Mouse (Mus musculus): ENCODE measurements around the gene BC030500. TPM values are rescaled to one million over a fixed set of nuclear protein-coding genes. Genes with fewer than 3 reads are reported as not detected.
A peak's percentile ranks its signal among the peaks of the same experiment; 100 is the strongest.

Gene BC030500
- not detected for polyA plus RNA-seq (2021)

DNA sequence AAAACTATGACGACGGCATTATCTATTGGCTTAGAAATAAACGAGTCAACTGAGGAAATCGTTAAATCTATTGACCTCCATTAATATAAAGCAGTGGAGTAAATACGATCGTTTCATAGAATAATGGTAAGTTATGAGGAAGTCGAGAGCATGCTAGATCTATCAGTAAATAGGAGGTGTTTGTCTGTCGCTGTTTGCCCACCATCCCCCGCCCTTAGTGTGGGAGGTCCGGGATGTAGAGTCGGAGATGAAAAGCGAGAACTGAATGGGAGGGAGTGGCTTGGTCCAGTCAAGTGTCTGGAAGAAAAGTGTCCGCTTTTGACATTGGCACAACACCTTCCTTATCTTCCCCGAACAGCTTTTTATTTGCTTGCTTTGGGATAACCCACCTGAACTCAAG is at the start of gene BC030500:
Gene BC030500 (plus strand): TSS at position 79 of the 400 bp plus-strand sequence.
- no peak for ATAC-seq
- no peak for DNase-seq (ENCODE audit: low read depth, low spot score)

DNA sequence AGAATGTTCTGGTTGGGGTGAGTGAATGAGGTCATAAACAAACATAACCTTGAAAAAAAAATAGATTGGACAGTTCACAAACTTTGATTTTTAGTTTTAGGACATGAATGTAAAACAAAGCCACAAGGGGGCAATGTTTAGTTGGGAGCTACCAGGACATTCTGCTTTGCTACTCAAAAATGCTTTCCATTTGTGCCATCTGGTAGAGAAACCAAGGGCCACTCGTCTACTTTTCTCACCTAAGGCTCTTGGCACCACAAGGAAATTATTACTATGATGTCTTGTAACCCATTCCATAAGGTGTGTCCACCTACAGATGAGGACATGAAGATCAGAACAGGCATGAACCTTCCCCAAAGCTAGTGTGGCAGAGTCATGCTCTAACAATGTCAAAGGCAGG is 25.1 kb upstream of the BC030500 start:
- no peak for ATAC-seq

More for the DNA sequence above, at the start of gene BC030500:
- ChIA-PET CTCF (no interaction called here), POLR2A (no interaction called here)
- peaks cover 10% of the 10 kb centered on the region for H3K27me3 ChIP-seq
- no peak for TF ChIP-seq CTCF (IDR thresholded peaks at IDR 0.05)
- in situ Hi-C loops (cut with MboI; ENCODE audit: low pct_unique_long_range_greater_than_20kb): no loop called here

DNA sequence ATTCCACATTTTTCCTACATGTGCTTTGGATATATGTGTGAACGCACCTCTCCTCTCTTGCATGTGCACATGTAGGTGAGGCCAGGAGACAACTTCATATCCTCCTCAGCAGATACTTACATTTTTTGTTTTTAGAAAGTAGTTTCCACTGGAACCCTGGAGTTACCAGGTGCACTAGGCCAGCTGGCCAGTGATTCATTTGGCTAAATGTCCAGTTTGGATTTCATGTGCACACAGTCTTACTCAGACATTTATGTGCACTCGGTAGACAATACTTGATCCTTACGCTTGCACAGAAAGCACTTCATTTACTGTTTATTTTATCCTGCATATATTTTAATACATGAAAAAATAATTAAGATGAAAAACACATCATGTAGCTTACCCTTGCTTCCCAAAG is 21.0 kb upstream of the BC030500 start:
- no peak for DNase-seq (ENCODE audit: low read depth, low spot score)
- no peaks in the 10 kb centered on the region for H3K27me3 ChIP-seq
- no peak for ATAC-seq
- CTCF ChIA-PET: no interaction called here
- TF ChIP-seq CTCF (IDR thresholded peaks at IDR 0.05): no peak
- POLR2A ChIA-PET: no interaction called here
- in situ Hi-C loops (cut with MboI; ENCODE audit: low pct_unique_long_range_greater_than_20kb): loop anchor here (25.0 kb wide), 1 partner anchor 1572 kb away; no protein-coding TSS in a partner anchor

More for the DNA sequence above, 25.1 kb upstream of the BC030500 start:
- ChIA-PET POLR2A (no interaction called here), CTCF (no interaction called here)
- TF ChIP-seq CTCF (IDR thresholded peaks at IDR 0.05): peak; percentile 26
- no peak for DNase-seq (ENCODE audit: low read depth, low spot score)
- in situ Hi-C loops (cut with MboI; ENCODE audit: low pct_unique_long_range_greater_than_20kb): loop anchor here (25.0 kb wide), 1 partner anchor 1576 kb away; no protein-coding TSS in a partner anchor
- H3K27me3 ChIP-seq: no peaks in the 10 kb centered on the region

DNA sequence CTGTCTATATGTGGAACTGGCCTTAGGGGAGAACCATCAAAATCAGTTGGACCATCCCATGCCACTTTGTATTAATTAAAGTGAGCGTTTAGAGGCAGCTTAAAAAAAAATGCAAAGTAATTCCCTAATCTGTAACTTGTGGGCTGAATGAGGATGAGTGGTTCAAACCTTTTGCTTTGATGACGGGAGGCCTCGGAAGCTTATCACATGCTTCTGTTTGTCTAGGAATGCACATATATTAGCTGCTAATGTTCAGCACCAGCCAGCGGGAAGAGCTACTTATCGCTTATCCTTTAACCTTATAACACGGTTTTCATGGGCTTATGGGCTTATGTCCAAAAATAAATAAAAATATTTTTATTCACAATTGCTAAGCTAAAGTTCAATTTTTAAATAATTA is 15.6 kb upstream of the BC030500 start:
- ChIA-PET POLR2A (no interaction called here), CTCF (interaction anchor here (1.4 kb wide), 1 partner anchor 12 kb away, joined by 4 read pairs; no protein-coding TSS in a partner anchor)
- no peak for TF ChIP-seq CTCF (IDR thresholded peaks at IDR 0.05)
- ATAC-seq: no peak
- no peak for DNase-seq (ENCODE audit: low read depth, low spot score)
- in situ Hi-C loops (cut with MboI; ENCODE audit: low pct_unique_long_range_greater_than_20kb): loop anchor here (25.0 kb wide), 1 partner anchor 1566 kb away; no protein-coding TSS in a partner anchor
- peaks cover 4% of the 10 kb centered on the region for H3K27me3 ChIP-seq

DNA sequence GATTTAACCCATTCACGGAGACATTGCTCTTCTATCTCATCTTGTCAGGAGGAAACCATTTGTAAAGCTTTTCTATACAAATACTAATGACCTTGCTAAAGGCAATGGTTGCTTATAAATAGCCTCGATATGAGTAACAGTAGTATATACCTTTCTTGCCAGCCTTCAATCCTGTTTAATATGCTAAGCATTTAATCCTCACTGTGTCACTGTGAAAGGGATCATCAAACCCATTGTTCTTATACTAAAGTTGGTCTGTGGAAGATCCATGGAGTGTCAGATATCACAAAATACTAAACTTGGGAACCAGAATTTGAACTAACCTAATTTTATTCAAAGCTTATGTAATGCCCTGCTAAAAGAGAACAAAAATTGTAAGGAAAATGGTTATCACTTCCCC is 7.1 kb upstream of the BC030500 start:
- ATAC-seq (no peak), DNase-seq (ENCODE audit: low read depth, low spot score) (no peak)
- CTCF ChIA-PET: no interaction called here
- peaks cover under 1% of the 10 kb centered on the region for H3K27me3 ChIP-seq
- POLR2A ChIA-PET: no interaction called here
- no peak for TF ChIP-seq CTCF (IDR thresholded peaks at IDR 0.05)
- in situ Hi-C loops (cut with MboI; ENCODE audit: low pct_unique_long_range_greater_than_20kb): no loop called here

DNA sequence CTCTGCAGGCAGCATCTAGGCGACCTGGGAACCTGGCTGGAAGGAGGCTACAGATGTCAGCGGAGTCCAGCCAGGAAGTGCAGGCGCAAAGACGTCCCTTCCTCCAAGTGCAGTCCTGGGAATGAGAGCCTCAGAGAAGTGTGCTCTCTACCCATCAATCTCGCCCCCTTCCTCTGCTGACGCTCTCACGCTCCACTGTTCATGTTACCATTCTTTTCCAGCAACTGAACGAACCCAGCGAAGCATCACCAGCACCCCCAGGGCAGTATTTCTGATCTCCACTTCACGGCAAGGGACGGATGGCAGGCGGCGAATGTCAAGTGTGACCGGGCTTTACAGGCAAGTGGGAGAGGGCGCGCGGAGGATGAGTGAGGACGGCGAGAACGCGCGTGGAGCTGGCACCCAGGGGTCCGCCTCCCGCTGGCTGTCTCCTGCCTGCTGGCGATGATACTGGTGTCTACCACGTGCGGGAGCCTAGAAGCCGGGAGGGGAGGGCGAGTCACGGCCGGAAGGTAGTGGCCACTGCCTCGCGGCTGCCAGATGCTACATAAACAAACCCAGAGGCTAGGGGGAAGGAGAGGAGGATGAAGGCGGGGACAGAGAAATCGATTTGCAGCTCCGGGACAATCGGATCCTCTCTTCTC is 763 bp downstream of the BC030500 start, which contains the start of gene Galntl6:
Gene Galntl6 (minus strand): TSS at position 445 of the 644 bp plus-strand sequence.
- H3K27me3 ChIP-seq: peaks cover 10% of the 10 kb centered on the region
- in situ Hi-C loops (cut with MboI; ENCODE audit: low pct_unique_long_range_greater_than_20kb): no loop called here
- CTCF ChIA-PET: no interaction called here
- POLR2A ChIA-PET: no interaction called here
- no peak for DNase-seq (ENCODE audit: low read depth, low spot score)
- TF ChIP-seq CTCF (IDR thresholded peaks at IDR 0.05): no peak
- ATAC-seq: no peak

DNA sequence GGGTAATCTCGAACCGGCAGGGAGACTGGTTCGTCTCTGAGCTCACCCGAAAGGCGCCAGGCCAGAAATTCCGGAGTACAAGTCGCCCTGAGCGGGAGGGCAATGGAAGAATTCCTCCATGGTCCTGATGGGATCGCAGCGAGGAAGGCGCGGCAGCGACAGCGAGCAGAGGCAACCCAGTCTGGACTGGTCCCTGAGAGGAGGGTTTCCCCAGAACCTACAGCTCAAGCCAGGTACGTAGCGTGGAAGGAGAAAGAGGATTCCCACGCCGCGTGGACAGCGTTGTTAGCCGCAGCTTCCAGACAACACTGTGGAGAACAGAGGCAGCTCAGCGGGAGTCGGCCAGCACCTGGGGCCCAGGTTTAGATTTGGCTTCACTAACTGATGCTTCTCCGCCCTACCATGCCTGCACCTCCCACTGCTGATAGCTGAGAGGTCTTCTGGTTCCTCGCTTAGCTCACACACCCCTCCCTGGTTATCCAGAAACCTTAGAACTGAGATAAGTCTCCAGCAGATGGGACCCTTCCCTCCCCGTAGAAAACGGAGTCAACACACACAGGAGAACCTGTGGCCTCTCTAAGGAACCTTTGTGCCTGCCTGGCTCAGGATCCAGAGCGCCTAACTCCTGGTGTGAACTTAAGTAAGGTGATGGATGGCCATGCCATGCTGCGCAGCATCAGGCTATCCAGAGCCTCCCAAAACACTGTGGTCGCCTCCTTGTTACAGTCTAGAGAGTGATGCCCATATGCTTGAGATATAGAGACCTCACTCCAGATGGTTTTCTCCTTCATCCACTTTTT is 1.5 kb downstream of the BC030500 start:
- no peak for TF ChIP-seq CTCF (IDR thresholded peaks at IDR 0.05)
- POLR2A ChIA-PET: no interaction called here
- in situ Hi-C loops (cut with MboI; ENCODE audit: low pct_unique_long_range_greater_than_20kb): no loop called here
- peaks cover 10% of the 10 kb centered on the region for H3K27me3 ChIP-seq
- no peak for ATAC-seq
- CTCF ChIA-PET: no interaction called here
- DNase-seq (ENCODE audit: low read depth, low spot score): no peak

DNA sequence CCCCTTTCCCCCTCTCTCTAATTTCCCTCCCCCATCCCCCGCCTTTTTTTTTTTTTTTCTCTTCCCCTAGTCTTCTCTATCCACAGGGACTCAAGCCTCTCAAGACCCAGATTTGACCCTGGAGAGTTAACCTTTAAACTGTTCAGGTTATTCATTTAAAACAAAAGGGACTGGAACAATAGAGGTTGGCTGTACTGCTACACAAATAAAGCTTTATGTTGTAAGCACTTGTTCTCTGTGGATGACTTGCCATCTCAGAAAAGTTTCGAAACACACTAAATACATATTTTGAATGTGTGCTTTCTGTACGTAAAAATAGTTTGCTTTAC is 2.0 kb downstream of the BC030500 start:
- TF ChIP-seq CTCF (IDR thresholded peaks at IDR 0.05): no peak
- peaks cover 10% of the 10 kb centered on the region for H3K27me3 ChIP-seq
- ATAC-seq (no peak), DNase-seq (ENCODE audit: low read depth, low spot score) (no peak)
- CTCF ChIA-PET: no interaction called here
- POLR2A ChIA-PET: no interaction called here
- in situ Hi-C loops (cut with MboI; ENCODE audit: low pct_unique_long_range_greater_than_20kb): no loop called here

DNA sequence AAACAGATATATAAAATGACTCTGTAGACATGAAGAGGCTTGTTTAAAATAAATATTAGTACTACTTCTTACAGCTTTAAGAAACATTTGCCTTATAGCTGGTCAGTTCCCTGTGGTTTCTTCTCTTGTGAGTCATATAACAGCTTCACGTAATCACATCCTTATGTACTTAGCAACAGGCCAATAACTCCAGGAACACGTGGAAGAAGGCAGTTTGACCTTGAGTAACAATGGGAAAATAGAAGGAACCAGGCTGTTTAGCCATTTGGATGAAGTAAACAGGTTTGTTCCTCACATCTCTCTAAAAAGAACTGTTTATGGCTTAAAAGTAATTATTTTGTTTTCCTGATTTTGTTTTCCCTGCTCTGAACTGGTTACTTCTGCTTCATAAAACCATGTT is 3.6 kb downstream of the BC030500 start:
- ChIA-PET POLR2A (no interaction called here), CTCF (no interaction called here)
- DNase-seq (ENCODE audit: low read depth, low spot score) (no peak), ATAC-seq (no peak)
- in situ Hi-C loops (cut with MboI; ENCODE audit: low pct_unique_long_range_greater_than_20kb): no loop called here
- peaks cover 10% of the 10 kb centered on the region for H3K27me3 ChIP-seq
- no peak for TF ChIP-seq CTCF (IDR thresholded peaks at IDR 0.05)

DNA sequence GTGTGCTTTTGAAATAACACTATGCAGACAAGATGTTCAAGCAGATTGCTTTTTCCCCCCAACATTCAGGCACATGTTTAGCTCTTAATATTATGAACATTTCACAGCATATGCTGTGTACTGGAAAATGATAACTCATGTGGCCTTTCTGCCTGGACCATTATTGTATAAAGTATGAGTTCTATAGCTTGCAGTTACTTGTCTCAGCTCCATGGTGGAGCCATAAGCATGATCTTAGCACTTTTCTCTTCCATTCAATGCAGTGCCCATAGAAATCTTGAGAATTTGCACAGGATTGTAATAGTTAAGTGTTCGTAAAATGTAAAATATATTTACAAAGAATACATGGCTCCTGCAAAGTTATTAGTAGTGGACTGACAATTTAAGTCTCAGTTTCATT is 19.5 kb downstream of the BC030500 start:
- ChIA-PET CTCF (no interaction called here), POLR2A (no interaction called here)
- no peak for DNase-seq (ENCODE audit: low read depth, low spot score)
- no peak for ATAC-seq
- in situ Hi-C loops (cut with MboI; ENCODE audit: low pct_unique_long_range_greater_than_20kb): no loop called here
- no peak for TF ChIP-seq CTCF (IDR thresholded peaks at IDR 0.05)
- peaks cover 5% of the 10 kb centered on the region for H3K27me3 ChIP-seq

DNA sequence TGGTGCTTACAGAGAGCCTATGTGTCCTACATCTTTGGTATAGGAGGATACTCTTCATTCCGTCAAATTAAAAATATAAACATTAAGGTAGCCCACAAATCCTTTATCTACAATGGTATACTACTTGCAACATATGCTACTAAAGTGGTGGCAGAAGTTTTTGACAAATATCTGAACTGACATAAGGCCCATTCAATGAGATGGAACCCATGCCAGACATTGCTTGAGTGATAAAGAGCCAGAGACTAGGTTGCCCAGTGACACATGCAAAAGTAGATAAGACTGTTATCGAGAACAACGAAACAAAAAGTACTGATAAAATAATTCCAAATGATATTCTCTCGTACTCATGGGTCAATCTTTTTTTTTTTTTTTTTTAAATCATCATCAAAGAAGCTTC is 32.2 kb downstream of the BC030500 start:
- POLR2A ChIA-PET: no interaction called here
- ATAC-seq (no peak), DNase-seq (ENCODE audit: low read depth, low spot score) (no peak)
- no peak for TF ChIP-seq CTCF (IDR thresholded peaks at IDR 0.05)
- in situ Hi-C loops (cut with MboI; ENCODE audit: low pct_unique_long_range_greater_than_20kb): no loop called here
- no peaks in the 10 kb centered on the region for H3K27me3 ChIP-seq
- CTCF ChIA-PET: no interaction called here
